Mouse (Mus musculus) C2C12 (cell line): ENCODE measurements around the gene Dgcr2. TPM values are rescaled to one million over a fixed set of nuclear protein-coding genes. Genes with fewer than 3 reads are reported as not detected.

ENCODE experiments used
- H3K27me3 ChIP-seq: one replicate; pipeline ENCODE4 v1.6.1; 2011; ENCODE audit not compliant: control insufficient read depth, insufficient read depth, insufficient read length
- H3K36me3 ChIP-seq: one replicate; pipeline ENCODE4 v1.6.1; 2011; ENCODE audit not compliant: control insufficient read depth, insufficient read depth
- H3K4me3 ChIP-seq: one replicate; pipeline ENCODE4 v1.5.1; 2011; ENCODE audit warnings: mild to moderate bottlenecking, control low read depth; ENCODE audit not compliant: poor library complexity, insufficient read depth, severe bottlenecking
- H3K79me2 ChIP-seq: one replicate; pipeline ENCODE4 v1.6.1; 2011; ENCODE audit not compliant: control insufficient read depth, insufficient read depth
- H3K79me3 ChIP-seq: one replicate; pipeline ENCODE4 v1.6.1; 2011; ENCODE audit warnings: low read depth, control low read depth
- H3ac ChIP-seq: one replicate; pipeline ENCODE3; 2011; ENCODE audit warnings: low read depth; ENCODE audit not compliant: control insufficient read depth, insufficient read length
- CEBPB ChIP-seq: IDR thresholded peaks from one replicate; pipeline ENCODE4 v1.6.1; 2011; ENCODE audit warnings: low read depth, mild to moderate bottlenecking, control low read depth, moderate library complexity
- CTCF ChIP-seq: IDR thresholded peaks from one replicate; pipeline ENCODE4 v1.5.1; 2011; ENCODE audit not compliant: control insufficient read depth, insufficient read depth, insufficient read length
- FOSL1 ChIP-seq: IDR thresholded peaks from one replicate; pipeline ENCODE4 v1.8.0; 2011; ENCODE audit warnings: mild to moderate bottlenecking, low read length; ENCODE audit not compliant: poor library complexity, insufficient read depth, severe bottlenecking
- MAX ChIP-seq: IDR thresholded peaks from one replicate; pipeline ENCODE4 v1.6.1; 2011; ENCODE audit warnings: mild to moderate bottlenecking, control low read depth
- MYOD1 ChIP-seq: IDR thresholded peaks from one replicate; pipeline ENCODE4 v1.6.1; 2011; ENCODE audit warnings: low read depth; ENCODE audit not compliant: control insufficient read depth, insufficient read length
- MYOG ChIP-seq: IDR thresholded peaks from one replicate; pipeline ENCODE4 v1.6.1; 2011; ENCODE audit not compliant: control insufficient read depth, insufficient read length; ENCODE audit errors: extremely low read depth
- USF1 ChIP-seq: IDR thresholded peaks from one replicate; pipeline ENCODE4 v1.6.1; 2011; ENCODE audit warnings: low read depth, mild to moderate bottlenecking, control low read depth, moderate library complexity
- polyA plus RNA-seq: library from polyadenylated mRNA; unstranded; fragments of >200 nt; fragmentation: generic; extraction: Trizol; gene quantifications from one replicate; pipeline ENCODE4 v1.2.1, GENCODE M21; 2012; ENCODE audit warnings: missing spikeins

The Dgcr2 gene
- polyA plus RNA-seq, 1 experiment, result 41.9 TPM

DNA sequence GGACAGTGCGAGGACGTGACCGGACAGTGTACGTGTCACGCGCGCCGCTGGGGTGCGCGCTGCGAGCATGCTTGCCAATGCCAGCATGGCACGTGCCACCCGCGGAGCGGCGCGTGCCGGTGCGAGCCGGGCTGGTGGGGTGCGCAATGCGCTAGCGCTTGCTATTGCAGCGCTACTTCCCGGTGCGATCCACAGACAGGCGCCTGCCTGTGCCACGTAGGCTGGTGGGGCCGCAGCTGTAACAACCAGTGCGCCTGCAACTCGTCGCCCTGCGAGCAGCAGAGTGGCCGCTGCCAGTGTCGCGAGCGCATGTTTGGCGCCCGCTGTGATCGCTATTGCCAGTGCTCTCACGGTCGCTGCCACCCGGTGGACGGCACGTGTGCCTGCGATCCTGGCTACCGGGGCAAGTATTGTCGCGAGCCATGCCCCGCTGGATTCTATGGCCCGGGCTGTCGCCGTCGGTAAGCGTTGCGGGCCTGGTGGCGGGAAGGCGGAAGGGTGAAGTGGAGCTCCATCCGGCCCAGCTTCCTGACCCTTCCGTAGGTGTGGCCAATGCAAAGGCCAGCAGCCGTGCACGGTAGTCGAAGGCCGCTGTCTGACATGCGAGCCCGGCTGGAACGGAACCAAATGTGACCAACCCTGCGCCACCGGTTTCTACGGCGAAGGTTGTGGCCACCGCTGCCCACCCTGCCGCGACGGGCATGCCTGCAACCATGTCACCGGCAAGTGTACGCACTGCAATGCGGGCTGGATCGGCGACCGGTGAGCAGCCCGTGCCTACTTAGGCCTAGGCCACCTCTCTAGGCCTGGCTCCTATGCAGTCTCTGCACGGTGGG is 95.3 kb downstream of the Dgcr2 start:
- no peaks in the 10 kb centered on the region for H3K27me3 ChIP-seq
- H3K36me3 ChIP-seq, result peaks cover 68% of the 10 kb centered on the region
- peaks cover 52% of the 10 kb centered on the region for H3K79me2 ChIP-seq
- H3ac ChIP-seq, result no peak overlapping the region
- TF ChIP-seq MAX, result no peak
- TF ChIP-seq CTCF, result no peak
- TF ChIP-seq CEBPB, result no peak
- no peak for TF ChIP-seq MYOG
- no peak for TF ChIP-seq FOSL1
- TF ChIP-seq USF1, result no peak
- TF ChIP-seq MYOD1, result no peak
- peaks cover 53% of the 10 kb centered on the region for H3K79me3 ChIP-seq
- H3K4me3 ChIP-seq, result no peak overlapping the region

DNA sequence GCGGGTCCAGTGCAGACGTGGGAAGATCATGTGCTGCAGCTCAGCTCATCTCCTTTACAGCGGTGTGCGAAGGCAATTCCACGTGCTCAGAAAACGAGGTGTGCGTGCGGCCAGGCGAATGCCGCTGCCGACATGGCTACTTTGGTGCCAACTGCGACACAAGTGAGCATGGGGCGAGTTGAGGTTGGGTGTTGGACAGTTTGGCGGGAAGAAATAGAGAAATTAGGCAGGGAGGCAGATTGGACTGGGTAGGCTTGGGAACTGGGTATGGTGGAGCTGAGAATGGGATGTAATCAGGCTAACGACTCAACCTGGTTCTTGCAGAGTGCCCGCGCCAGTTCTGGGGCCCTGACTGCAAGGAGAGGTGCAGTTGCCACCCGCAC is 95.9 kb downstream of the Dgcr2 start:
- H3K79me3 ChIP-seq, result peaks cover 57% of the 10 kb centered on the region
- no peak overlapping the region for H3K4me3 ChIP-seq
- TF ChIP-seq CTCF (no peak), MYOD1 (no peak), USF1 (no peak), MYOG (no peak), MAX (no peak), FOSL1 (no peak), CEBPB (no peak)
- peaks cover 62% of the 10 kb centered on the region for H3K36me3 ChIP-seq
- H3K27me3 ChIP-seq, result no peaks in the 10 kb centered on the region
- H3ac ChIP-seq, result no peak overlapping the region
- peaks cover 58% of the 10 kb centered on the region for H3K79me2 ChIP-seq

DNA sequence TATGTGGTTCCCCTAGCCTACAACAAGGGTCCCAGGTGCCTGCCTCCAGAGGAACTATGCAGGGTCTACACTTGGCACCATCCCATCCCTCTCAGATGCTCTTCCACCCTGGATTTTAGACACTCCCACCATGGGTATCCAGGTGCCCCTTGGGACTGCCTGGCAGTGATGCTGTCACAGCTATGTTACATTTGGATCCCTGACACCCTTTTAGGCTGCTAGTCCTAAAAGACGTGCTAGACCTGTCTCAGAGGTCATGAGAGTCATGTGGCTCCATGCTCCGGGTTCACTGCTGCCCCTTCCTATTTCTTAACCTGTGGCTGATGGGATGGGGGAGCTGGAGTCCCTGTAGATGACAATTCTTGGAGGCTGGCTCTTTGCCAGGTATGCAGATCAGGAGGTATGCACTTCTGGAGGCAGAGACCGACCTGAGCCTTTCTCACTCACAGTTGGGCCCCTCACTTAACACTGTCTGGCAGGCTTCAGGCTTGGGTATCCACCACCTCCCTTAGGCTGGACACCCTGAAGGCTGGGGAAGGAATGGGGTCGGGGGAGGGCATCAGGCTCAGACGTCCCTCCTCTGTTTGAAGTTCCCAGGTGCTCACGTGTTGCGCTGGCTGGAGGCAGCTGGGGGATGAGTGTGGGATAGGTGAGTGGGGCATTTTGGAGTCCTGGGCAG is 96.4 kb downstream of the Dgcr2 start:
- peaks cover 58% of the 10 kb centered on the region for H3K36me3 ChIP-seq
- no peak overlapping the region for H3ac ChIP-seq
- TF ChIP-seq MYOG, result no peak
- TF ChIP-seq MYOD1, result no peak
- TF ChIP-seq MAX, result no peak
- no peak for TF ChIP-seq FOSL1
- TF ChIP-seq USF1, result no peak
- peaks cover 58% of the 10 kb centered on the region for H3K79me2 ChIP-seq
- H3K4me3 ChIP-seq, result no peak overlapping the region
- no peaks in the 10 kb centered on the region for H3K27me3 ChIP-seq
- H3K79me3 ChIP-seq, result peaks cover 57% of the 10 kb centered on the region

DNA sequence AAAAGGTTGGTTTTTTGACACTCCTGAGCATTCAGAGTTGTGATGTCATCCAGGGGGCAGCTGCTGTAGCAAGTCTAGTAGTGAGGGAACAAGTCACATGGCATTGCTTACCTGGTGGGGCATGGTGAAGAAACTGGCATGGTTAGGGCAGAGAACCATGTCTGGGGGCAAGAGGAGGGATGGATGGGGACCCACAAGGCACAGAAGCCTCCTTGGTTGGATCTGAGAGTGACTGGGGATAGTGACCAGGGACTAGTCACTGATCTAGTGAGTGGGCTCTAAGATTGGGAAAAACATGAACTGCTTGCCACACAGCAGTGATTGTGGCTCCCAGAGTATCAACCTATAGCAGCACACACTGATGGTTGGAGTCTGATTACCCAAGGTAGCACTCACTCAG is 98.8 kb downstream of the Dgcr2 start:
- Histone ChIP-seq H3K4me3 (no peak overlapping the region), H3ac (no peak overlapping the region), H3K79me3 (peaks cover 47% of the 10 kb centered on the region), H3K27me3 (no peaks in the 10 kb centered on the region), H3K79me2 (peaks cover 58% of the 10 kb centered on the region), H3K36me3 (peaks cover 38% of the 10 kb centered on the region)
- no peak for TF ChIP-seq MAX
- no peak for TF ChIP-seq MYOG
- no peak for TF ChIP-seq CTCF
- no peak for TF ChIP-seq FOSL1

DNA sequence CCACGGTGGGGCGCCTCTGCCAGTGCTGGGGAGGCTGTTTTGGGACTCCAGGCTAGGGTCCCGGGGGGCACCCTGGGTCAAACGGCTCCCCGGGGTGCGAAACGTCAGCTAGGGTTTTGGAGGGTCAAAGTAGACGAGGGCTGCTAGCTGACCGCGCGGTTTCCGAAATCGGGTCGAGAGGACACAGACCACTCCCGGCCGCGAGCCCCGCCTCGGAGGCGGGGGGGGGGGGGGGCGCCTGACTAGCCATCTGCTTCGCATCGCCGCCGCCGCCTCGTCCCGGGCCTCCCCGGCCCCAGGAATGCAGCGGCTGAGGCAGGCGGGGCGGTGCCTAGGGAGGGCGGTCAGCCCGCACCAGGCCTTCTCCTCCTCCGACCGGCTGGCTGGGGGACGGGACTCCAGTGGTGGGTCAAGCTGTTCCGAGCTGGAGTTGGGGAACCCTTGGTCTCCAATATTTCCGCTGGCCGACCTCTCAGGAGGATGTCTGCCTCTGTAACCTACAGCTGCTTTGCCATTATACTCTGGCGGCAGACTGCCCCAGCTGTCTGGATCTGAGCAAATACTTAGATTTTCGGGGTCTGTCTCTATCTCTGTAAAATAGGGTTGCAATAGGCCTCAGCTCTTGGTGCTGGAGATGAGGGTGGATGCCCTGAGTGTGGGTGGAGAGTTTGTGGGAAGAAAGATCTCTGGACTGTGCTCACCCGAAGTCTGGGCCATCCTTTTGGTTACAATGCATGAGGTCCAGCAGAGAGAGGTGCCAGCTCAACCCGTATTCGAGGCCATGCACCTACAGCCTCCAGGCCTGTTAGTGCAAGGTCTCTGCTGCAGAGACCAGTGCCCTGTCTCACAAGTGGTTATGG is 99.8 kb downstream of the Dgcr2 start:
- no peak for TF ChIP-seq FOSL1
- no peak for TF ChIP-seq MYOD1
- TF ChIP-seq CEBPB, result no peak
- TF ChIP-seq MYOG, result no peak
- no peak for TF ChIP-seq MAX
- no peak for TF ChIP-seq CTCF
- TF ChIP-seq USF1, result no peak
- peak overlapping the region; percentile 78 for H3ac ChIP-seq
- H3K79me3 ChIP-seq, result peaks cover 43% of the 10 kb centered on the region
- H3K79me2 ChIP-seq, result peaks cover 58% of the 10 kb centered on the region
- H3K36me3 ChIP-seq, result peaks cover 28% of the 10 kb centered on the region
- peak overlapping the region; percentile 68 for H3K4me3 ChIP-seq
- no peaks in the 10 kb centered on the region for H3K27me3 ChIP-seq
